Mouse (Mus musculus) G1E (cell line): ENCODE measurements at regions not wholly inside any gene's neighbourhood (a gene's known extent, or its start where the extent isn't known, plus 50 kb on each side); places are given as distances from the start of the nearest gene placed in this dataset.

Experiments
- CTCF ChIP-seq: IDR thresholded peaks from 2 replicates; pipeline ENCODE4 v1.5.1; 2012; ENCODE audit warnings: low read depth, low read length, inconsistent platforms, mixed read lengths
- GATA1 ChIP-seq: IDR thresholded peaks from 2 replicates; pipeline ENCODE4 v1.6.1; 2012; ENCODE audit warnings: borderline replicate concordance, low read length, inconsistent platforms, mixed read lengths
- TAL1 ChIP-seq: conservative IDR thresholded peaks from 2 replicates; pipeline ENCODE4 v1.6.1; 2012; ENCODE audit warnings: low read depth, low read length, inconsistent platforms, mixed read lengths

DNA sequence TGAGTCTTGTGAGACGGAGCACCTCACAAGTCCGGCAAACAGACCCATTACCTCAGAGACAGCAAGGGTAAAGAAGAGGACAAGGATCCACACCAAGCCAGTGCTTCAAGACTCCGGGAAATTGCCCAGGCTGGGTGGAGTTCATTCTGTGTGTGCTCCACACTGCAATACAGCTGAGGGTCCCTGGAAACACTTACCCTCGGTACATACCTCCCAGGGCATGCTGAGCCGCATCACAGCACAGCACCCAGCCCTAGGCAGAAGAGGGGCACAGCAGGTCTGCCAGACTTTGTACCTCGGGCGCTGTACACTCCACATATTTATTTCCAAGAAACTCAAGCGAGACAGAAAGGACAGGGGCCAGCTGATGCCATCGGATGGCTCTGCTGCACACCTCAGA is 54.5 kb upstream of the Cmc1 start:
- TF ChIP-seq CTCF: no peak
- no peak for TF ChIP-seq GATA1
- TF ChIP-seq TAL1: no peak
